Mouse (Mus musculus): ENCODE data around the gene Fam53b. TPM values are rescaled to one million over a fixed set of nuclear protein-coding genes. Genes with fewer than 3 reads are reported as not detected.

Gene Fam53b
- polyA plus RNA-seq (2017; shearing (Covaris generic)): 196 TPM

GRCm38 (mm10) chr7:132813416-132814088 is at the start of gene Fam53b:
Gene Fam53b, minus strand, starts transcription at chr7:132813886.

GRCm38 (mm10) chr7:132859042-132859958 is 45.6 kb upstream of the Fam53b start, which contains the start of gene Abraxas2:
Gene Abraxas2, plus strand, starts transcription at chr7:132859225.

GRCm38 (mm10) chr7:132852173-132852844 is 38.6 kb upstream of the Fam53b start, which contains the start of gene Eef1akmt2:
Gene Eef1akmt2, minus strand, starts transcription at chr7:132852673.

Other genes starting within 250 kb of the Fam53b start
- 79.5 TPM for gene Oat, start 237.5 kb downstream of the Fam53b start, polyA plus RNA-seq (2017; shearing (Covaris generic))
- not detected for gene Nkx1-2, start 214.2 kb downstream of the Fam53b start, polyA plus RNA-seq (2017; shearing (Covaris generic))
- 2.6 TPM for gene Lhpp, start 203.2 kb downstream of the Fam53b start, polyA plus RNA-seq (2017; shearing (Covaris generic))
- gene Eef1akmt2, start 38.8 kb upstream of the Fam53b start, polyA plus RNA-seq (2017; shearing (Covaris generic)): 50.1 TPM
- 33.6 TPM for gene Abraxas2, start 45.3 kb upstream of the Fam53b start, polyA plus RNA-seq (2017; shearing (Covaris generic))
- gene Zranb1, start 117.3 kb upstream of the Fam53b start, polyA plus RNA-seq (2017; shearing (Covaris generic)): 32.9 TPM

Data from CD4-positive, CD25-positive, alpha-beta regulatory T cell (primary cell).